Mouse (Mus musculus) heart, postnatal 0 days (tissue): ENCODE data around the gene Rbbp4.

Experiments used
- CTCF ChIP-seq: IDR thresholded peaks from 2 replicates; pipeline ENCODE4 v1.5.1; 2016; ENCODE audit warnings: antibody characterized with exemption, control low read depth, low read depth
- EP300 ChIP-seq: IDR thresholded peaks from 2 replicates; pipeline ENCODE4 v1.6.1; 2016; ENCODE audit warnings: antibody characterized with exemption, low read depth

DNA sequence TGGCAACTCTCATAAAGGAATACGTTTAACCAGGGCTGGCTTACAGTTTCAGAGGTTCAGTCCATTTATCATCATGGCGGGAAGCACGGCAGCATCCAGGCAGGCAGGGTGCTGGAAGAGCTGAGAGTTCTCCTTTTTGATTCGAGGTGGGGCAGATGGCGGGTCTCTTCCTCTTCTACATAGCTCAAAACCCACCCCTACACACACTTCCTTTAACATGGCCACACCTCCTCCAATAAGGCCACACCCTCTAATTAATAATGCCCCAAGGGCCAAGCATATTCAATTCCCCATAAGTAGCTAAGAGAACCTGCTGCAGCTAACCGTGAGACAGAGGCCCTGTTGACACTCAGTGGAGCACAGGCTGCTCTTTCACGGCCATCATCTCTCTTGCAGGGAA is 42.3 kb downstream of the Rbbp4 start:
- no peak for TF ChIP-seq CTCF
- no peak for TF ChIP-seq EP300
